ENCODE assay signal across 9 mouse cellular contexts in the genomic region with DNA sequence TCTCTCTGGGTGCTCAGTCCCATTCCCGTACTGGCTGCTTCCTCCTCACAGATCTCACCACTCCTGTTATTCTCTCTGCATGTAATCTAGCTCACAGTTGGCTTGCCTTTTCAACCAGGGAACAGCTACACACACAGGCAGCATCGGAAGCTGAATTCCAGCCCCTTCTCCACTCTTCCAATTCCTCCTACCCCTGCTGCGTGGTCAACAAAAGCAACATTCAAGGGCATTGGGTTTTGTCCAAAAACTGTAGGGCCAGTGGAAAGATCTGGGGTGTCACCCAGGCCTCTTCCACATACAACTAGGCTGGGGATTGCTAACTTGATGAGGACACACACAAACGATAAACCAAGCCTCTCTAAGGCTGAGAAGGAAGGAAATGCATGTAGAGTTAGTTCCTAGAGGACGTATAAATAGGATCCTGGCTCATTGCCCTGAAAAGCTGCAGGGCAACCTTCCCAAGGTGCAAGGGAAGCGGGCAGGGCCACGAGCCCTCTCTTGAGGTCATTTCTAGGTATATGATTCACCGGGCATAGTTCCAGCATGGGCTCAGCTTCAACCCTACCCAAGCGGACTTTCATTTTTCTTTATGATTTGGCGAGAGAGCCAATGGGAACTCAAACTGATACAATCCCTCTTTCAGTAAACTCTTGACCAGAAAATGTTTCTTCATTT. TPM values are rescaled to one million over a fixed set of nuclear protein-coding genes. Genes with fewer than 3 reads are reported as not detected.
DNase-seq lines count a peak whose midpoint lies in the region.
"Had no signal": no experiment of that assay in that cellular context is flagged by ENCODE, and none has a peak within 500 bp of the region (broad histone marks: within the 10 kb centered on the region; RNA-seq: fewer than 3 reads in every experiment).

No protein-coding gene starts in this region.

- intact Hi-C loops in left cerebral cortex, postnatal 4 days (cut with DNase I) = no loop called here

- DNase-seq in cerebellum, postnatal 10 days = peak; percentile 36 to 41
- no peak for DNase-seq in cerebellum, postnatal 36 days
- DNase-seq in left cerebral cortex, postnatal 4 days = peak; percentile 29
- DNase-seq in left cerebral cortex, adult 8-10 months (ENCODE audit: low spot score in 2 of 2) = no peak
- DNase-seq in brain, adult 2 months (ENCODE audit: low read depth, low spot score) = peak; percentile 26
- DNase-seq in kidney, postnatal 36 days = peak; percentile 23 to 33
- DNase-seq in thymus, postnatal 25 days = no peak
- no peak for DNase-seq in layer of hippocampus, adult 9-11 months
- DNase-seq: gastrocnemius, postnatal 14 days had no signal

RNA-seq across cellular contexts. Expression of a gene that starts 36.6 kb away (rescaled TPM):
- total RNA-seq in left cerebral cortex, postnatal 4 days (2021) = 10 to 100 TPM; 67.6 to 70.6 TPM
- 10 to 100 TPM; 39.7 to 44.5 (median 43.0) TPM for total RNA-seq in left cerebral cortex, adult 8-10 months (2022)

Comparison
In these comparisons a context has a peak if more than half of its experiments do, and no peak if none do; other contexts are left out.
1. DNase-seq: peak in cerebellum, postnatal 10 days (2 of 2), left cerebral cortex, postnatal 4 days (single experiment), brain, adult 2 months (single experiment) and kidney, postnatal 36 days (2 of 2); none in cerebellum, postnatal 36 days (0 of 2), left cerebral cortex, adult 8-10 months (0 of 2), thymus, postnatal 25 days (single experiment) and layer of hippocampus, adult 9-11 months (single experiment).